ENCODE assay signal across 8 mouse cellular contexts in genomic region chr17:34897373-34898159, GRCm38 (mm10). TPM values are rescaled to one million over a fixed set of nuclear protein-coding genes. Genes with fewer than 3 reads are reported as not detected.
DNase-seq lines count a peak whose midpoint lies in the region; TF ChIP-seq lines count a peak whose summit lies in the region.

No protein-coding gene starts in this region.

- TF ChIP-seq POLR2A in testis, adult 2 months (IDR thresholded peaks at IDR 0.05; ENCODE audit: control insufficient read depth, low read depth, low read length): no peak

- H3K4me1 ChIP-seq in testis, adult 2 months (ENCODE audit: control insufficient read depth, insufficient read depth, low read length): peaks cover 26% of the 10 kb centered on the region
- H3K4me1 ChIP-seq in embryonic facial prominence, embryonic 10.5 days: peaks cover 59% of the 10 kb centered on the region
- peaks cover 67% of the 10 kb centered on the region for H3K4me1 ChIP-seq in midbrain, embryonic 10.5 days

- H3K27ac ChIP-seq in testis, adult 2 months (ENCODE audit: control insufficient read depth, insufficient read depth, low read depth, low read length): peak overlapping the region; percentile 90
- H3K27ac ChIP-seq in embryonic facial prominence, embryonic 10.5 days (replicated peaks): peak overlapping the region; percentile 100
- peak overlapping the region; percentile 99 for H3K27ac ChIP-seq in midbrain, embryonic 10.5 days (replicated peaks)

- 25% methylated on average over 10 of the region's 10 CpGs for WGBS in embryonic facial prominence, embryonic 10.5 days
- WGBS in midbrain, embryonic 10.5 days: 27% methylated on average over 10 of the region's 10 CpGs

- peaks cover 4% of the 10 kb centered on the region; the same call in 1 of the 2 replicates for H3K9me3 ChIP-seq in embryonic facial prominence, embryonic 10.5 days
- peaks cover 7% of the 10 kb centered on the region; the same call in 1 of the 2 replicates for H3K9me3 ChIP-seq in midbrain, embryonic 10.5 days (replicated peaks)

- no peaks in the 10 kb centered on the region for H3K27me3 ChIP-seq in testis, adult 2 months (ENCODE audit: control insufficient read depth, insufficient read depth, low read length)
- no peaks in the 10 kb centered on the region for H3K27me3 ChIP-seq in embryonic facial prominence, embryonic 10.5 days (replicated peaks; ENCODE audit: low read depth, poor library complexity, severe bottlenecking)
- H3K27me3 ChIP-seq in midbrain, embryonic 10.5 days (ENCODE audit: low read depth, poor library complexity, severe bottlenecking): no peaks in the 10 kb centered on the region

- no peak for TF ChIP-seq CTCF in testis, adult 2 months (IDR thresholded peaks at IDR 0.05; ENCODE audit: control insufficient read depth, insufficient read depth, insufficient replicate concordance, low read depth, low read length)

- H3K4me3 ChIP-seq in testis, adult 2 months (ENCODE audit: control insufficient read depth, low read depth, low read length): peak overlapping the region; percentile 80
- H3K4me3 ChIP-seq in embryonic facial prominence, embryonic 10.5 days: peak overlapping the region; percentile 99
- H3K4me3 ChIP-seq in midbrain, embryonic 10.5 days: peak overlapping the region; percentile 100

- intact Hi-C loops in left cerebral cortex, postnatal 25 days (cut with DNase I): loop anchor here (2.0 to 5.0 kb wide), 3 partner anchors 55 to 780 kb away; partner anchors contain the start of genes Csnk2b, Gpank1 and H2-DMa

- H3K36me3 ChIP-seq in testis, adult 2 months (ENCODE audit: control insufficient read depth, insufficient read depth, low read length): no peaks in the 10 kb centered on the region
- H3K36me3 ChIP-seq in embryonic facial prominence, embryonic 10.5 days (replicated peaks): peaks cover 36% of the 10 kb centered on the region
- H3K36me3 ChIP-seq in midbrain, embryonic 10.5 days: peaks cover 37% of the 10 kb centered on the region

- no peak for DNase-seq in testis, postnatal 10 days (ENCODE audit: low spot score)
- no peak for DNase-seq in embryonic facial prominence, embryonic 10.5 days (ENCODE audit: low spot score)
- DNase-seq in heart, postnatal 4 days: peak; percentile 55
- peak; percentile 62 to 72 for DNase-seq in left cerebral cortex, postnatal 25 days (ENCODE audit: low spot score in 2 of 2)
- no peak for DNase-seq in midbrain, embryonic 10.5 days (ENCODE audit: low spot score)
- DNase-seq in telencephalon, adult 2 months (ENCODE audit: low read depth, low spot score): peak; percentile 81
- no peak for DNase-seq in adrenal gland, adult 2 months

RNA-seq across cellular contexts. Expression of gene C2, which starts 0.5 kb away (rescaled TPM):
- polyA plus RNA-seq in testis, adult 2 months (2012; rRNA removed): 14.8 and 15.3 TPM in 2 replicates
- 0.55 and 1.6 TPM in 2 replicates for polyA plus RNA-seq in embryonic facial prominence, embryonic 10.5 days (2016; fragmentation: Nextera tagmentation; extraction: Ambion mirVana)
- 1 to 10 TPM; 3.0 to 3.7 TPM for total RNA-seq in heart, postnatal 4 days (2021)
- 1 to 10 TPM; 1.5 to 3.6 TPM for total RNA-seq in left cerebral cortex, postnatal 25 days (2021)
- 1.3 TPM in 2 replicates for polyA plus RNA-seq in midbrain, embryonic 10.5 days (2016; fragmentation: Nextera tagmentation; extraction: Ambion mirVana)
- total RNA-seq in adrenal gland, adult 2 months (2021): 100 to 1,000 TPM in 1 of 2 experiments, 10 to 100 TPM in 1; 81.4 to 105 TPM
- 70.7 and 71.5 TPM in 2 replicates for polyA plus RNA-seq in adrenal gland, adult 2 months (2012; rRNA removed)

RNA-seq across cellular contexts. Expression of gene Ehmt2, which starts 0.7 kb away (rescaled TPM):
- polyA plus RNA-seq in testis, adult 2 months (2012; rRNA removed): 344 and 384 TPM in 2 replicates
- 96.5 and 103 TPM in 2 replicates for polyA plus RNA-seq in embryonic facial prominence, embryonic 10.5 days (2016; fragmentation: Nextera tagmentation; extraction: Ambion mirVana)
- 10 to 100 TPM; 55.7 to 56.8 TPM for total RNA-seq in heart, postnatal 4 days (2021)
- 100 to 1,000 TPM; 166 to 167 TPM for total RNA-seq in left cerebral cortex, postnatal 25 days (2021)
- polyA plus RNA-seq in midbrain, embryonic 10.5 days (2016; fragmentation: Nextera tagmentation; extraction: Ambion mirVana): 88.0 and 91.9 TPM in 2 replicates
- 100 to 1,000 TPM; 115 to 131 TPM for total RNA-seq in adrenal gland, adult 2 months (2021)
- 387 and 452 TPM in 2 replicates for polyA plus RNA-seq in adrenal gland, adult 2 months (2012; rRNA removed)

RNA-seq across cellular contexts. Expression of gene Gm20547, which starts 15.7 kb away (rescaled TPM):
- not detected in 2 replicates for polyA plus RNA-seq in testis, adult 2 months (2012; rRNA removed)
- not detected in 2 replicates for polyA plus RNA-seq in embryonic facial prominence, embryonic 10.5 days (2016; fragmentation: Nextera tagmentation; extraction: Ambion mirVana)
- total RNA-seq in heart, postnatal 4 days (2021): not detected
- not detected for total RNA-seq in left cerebral cortex, postnatal 25 days (2021)
- 0.07 TPM in 1 of 2 replicates, not detected in the other for polyA plus RNA-seq in midbrain, embryonic 10.5 days (2016; fragmentation: Nextera tagmentation; extraction: Ambion mirVana)
- total RNA-seq in adrenal gland, adult 2 months (2021): not detected
- polyA plus RNA-seq in adrenal gland, adult 2 months (2012; rRNA removed): 0.04 TPM in 1 of 2 replicates, not detected in the other

RNA-seq across cellular contexts. Expression of gene Slc44a4, which starts 16.7 kb away (rescaled TPM):
- polyA plus RNA-seq in testis, adult 2 months (2012; rRNA removed): 0.52 and 2.2 TPM in 2 replicates
- polyA plus RNA-seq in embryonic facial prominence, embryonic 10.5 days (2016; fragmentation: Nextera tagmentation; extraction: Ambion mirVana): 0.21 and 0.44 TPM in 2 replicates
- not detected for total RNA-seq in heart, postnatal 4 days (2021)
- total RNA-seq in left cerebral cortex, postnatal 25 days (2021): under 1 TPM; 0.55 to 0.66 TPM
- not detected in 2 replicates for polyA plus RNA-seq in midbrain, embryonic 10.5 days (2016; fragmentation: Nextera tagmentation; extraction: Ambion mirVana)
- total RNA-seq in adrenal gland, adult 2 months (2021): 1 to 10 TPM in 1 of 2 experiments, under 1 TPM in 1; 0.92 to 1.9 TPM
- polyA plus RNA-seq in adrenal gland, adult 2 months (2012; rRNA removed): 0.33 and 0.50 TPM in 2 replicates

RNA-seq across cellular contexts. Expression of gene Zbtb12, which starts 18.3 kb away (rescaled TPM):
- 4.0 and 4.7 TPM in 2 replicates for polyA plus RNA-seq in testis, adult 2 months (2012; rRNA removed)
- polyA plus RNA-seq in embryonic facial prominence, embryonic 10.5 days (2016; fragmentation: Nextera tagmentation; extraction: Ambion mirVana): 4.8 and 6.2 TPM in 2 replicates
- 1 to 10 TPM; 7.9 TPM for total RNA-seq in heart, postnatal 4 days (2021)
- 1 to 10 TPM; 6.9 to 7.3 TPM for total RNA-seq in left cerebral cortex, postnatal 25 days (2021)
- 5.8 and 6.1 TPM in 2 replicates for polyA plus RNA-seq in midbrain, embryonic 10.5 days (2016; fragmentation: Nextera tagmentation; extraction: Ambion mirVana)
- 10 to 100 TPM; 10.8 to 16.1 TPM for total RNA-seq in adrenal gland, adult 2 months (2021)
- polyA plus RNA-seq in adrenal gland, adult 2 months (2012; rRNA removed): 18.7 and 21.5 TPM in 2 replicates

Comparison
In these comparisons a context has a peak if more than half of its experiments do, and no peak if none do; other contexts are left out.
1. DNase-seq: peak in heart, postnatal 4 days (single experiment), left cerebral cortex, postnatal 25 days (2 of 2) and telencephalon, adult 2 months (single experiment); none in testis, postnatal 10 days (single experiment), embryonic facial prominence, embryonic 10.5 days (single experiment), midbrain, embryonic 10.5 days (single experiment) and adrenal gland, adult 2 months (single experiment).
2. Peak in every context shown above with its lines, with median percentiles within 50 percentile points of each other: H3K27ac ChIP-seq and H3K4me3 ChIP-seq.